ENCODE assay signal across 8 mouse cellular contexts in the genomic region with DNA sequence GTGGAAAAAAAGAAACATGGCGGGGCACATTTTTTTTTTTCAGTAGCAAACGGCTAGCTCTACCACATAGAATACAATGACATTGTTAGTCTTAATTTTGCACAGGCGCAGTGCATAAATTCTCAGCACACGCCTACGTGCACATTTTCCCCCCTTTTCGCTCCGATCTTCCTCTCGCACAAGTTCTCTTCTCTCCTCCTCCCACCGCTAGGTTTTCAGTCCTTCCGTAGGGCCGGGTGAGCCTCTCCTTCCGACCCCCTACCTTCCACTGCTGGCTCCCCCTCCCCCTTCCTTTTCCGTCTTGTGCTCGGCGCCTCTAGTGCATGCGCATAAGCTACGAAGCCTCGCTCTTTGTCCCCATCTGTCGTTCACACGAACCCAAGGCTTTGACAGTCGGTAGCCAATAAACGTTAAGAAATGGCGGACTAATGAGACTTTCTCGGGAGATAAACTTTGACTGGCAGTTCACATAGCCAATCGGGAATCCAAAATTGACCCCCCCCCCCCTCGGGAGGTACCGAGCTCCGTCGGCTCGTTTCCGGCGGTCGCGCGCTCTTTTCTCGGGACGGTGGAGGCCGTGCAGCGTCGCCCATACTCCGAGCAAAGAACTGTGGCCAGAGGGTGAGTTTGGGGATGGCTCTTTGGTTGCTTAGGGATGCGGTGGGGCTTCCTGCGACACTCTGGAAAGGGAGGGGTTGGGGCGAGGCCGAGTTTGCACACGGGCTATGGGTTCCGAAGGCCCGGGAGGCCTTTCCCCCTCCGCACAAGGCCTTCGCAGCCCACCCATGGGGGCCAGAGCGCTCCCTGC. TPM values are rescaled to one million over a fixed set of nuclear protein-coding genes. Genes with fewer than 3 reads are reported as not detected.
DNase-seq lines count a peak whose midpoint lies in the region; ATAC-seq and TF ChIP-seq lines count a peak whose summit lies in the region.

A gene (plus strand): TSS at position 177 of the 808 bp plus-strand sequence.

- peak within 1 kb of the TSS; percentile 58 for H3K4me2 ChIP-seq in hindbrain, postnatal 0 days (ENCODE audit: low read depth, low read length)

- no peaks in the 10 kb centered on the region for H3K9me3 ChIP-seq in hindbrain, postnatal 0 days (ENCODE audit: low read length)

- H3K27ac ChIP-seq in gastrocnemius, adult 2 months, result peak within 1 kb of the TSS; percentile 93
- peak within 1 kb of the TSS; percentile 88 for H3K27ac ChIP-seq in hindbrain, postnatal 0 days
- H3K27ac ChIP-seq in left cerebral cortex, adult 2 months, result peak within 1 kb of the TSS; percentile 88

- H3K36me3 ChIP-seq in hindbrain, postnatal 0 days (ENCODE audit: insufficient read depth, low read length), result no peaks in the 10 kb centered on the region

- peak; percentile 89 for ATAC-seq in common myeloid progenitor, adult 5-6 weeks (replicated peaks; ENCODE audit: low read depth, poor library complexity, severe bottlenecking)
- ATAC-seq in hindbrain, postnatal 0 days, result peak; percentile 98
- ATAC-seq in megakaryocyte, adult 5-6 weeks (ENCODE audit: poor library complexity, severe bottlenecking), result peak; percentile 91

- H3K4me1 ChIP-seq in hindbrain, postnatal 0 days (ENCODE audit: insufficient read depth, low read length), result no peaks in the 10 kb centered on the region

- 29% methylated on average over 51 of the region's 51 CpGs for WGBS in hindbrain, postnatal 0 days

- intact Hi-C loops in gastrocnemius, adult 2 months (cut with DNase I), result loop anchor here (1.0 to 10.0 kb wide), 3 partner anchors 58 to 297 kb away; no protein-coding TSS in a partner anchor
- intact Hi-C loops in left cerebral cortex, adult 2 months (cut with DNase I), result loop anchor here (1.0 kb wide), 1 partner anchor 10 kb away; no protein-coding TSS in a partner anchor

- H3K9ac ChIP-seq in hindbrain, postnatal 0 days (replicated peaks; ENCODE audit: low read length), result peak within 1 kb of the TSS; percentile 56

- H3K27me3 ChIP-seq in hindbrain, postnatal 0 days (ENCODE audit: insufficient read depth, low read length), result no peaks in the 10 kb centered on the region

- H3K4me3 ChIP-seq in gastrocnemius, adult 2 months, result peak within 1 kb of the TSS; percentile 88
- peak within 1 kb of the TSS; percentile 51 for H3K4me3 ChIP-seq in hindbrain, postnatal 0 days (ENCODE audit: low read length)
- H3K4me3 ChIP-seq in left cerebral cortex, adult 2 months, result peak within 1 kb of the TSS; percentile 56

- TF ChIP-seq CTCF in gastrocnemius, adult 2 months (IDR thresholded peaks at IDR 0.05), result peak; percentile 23; the same call in 1 of the 2 replicates
- peak; percentile 61 for TF ChIP-seq CTCF in hindbrain, postnatal 0 days (IDR thresholded peaks at IDR 0.05; ENCODE audit: low read depth)
- TF ChIP-seq CTCF in left cerebral cortex, adult 2 months (IDR thresholded peaks at IDR 0.05), result peak; percentile 16

- peak; percentile 97 for DNase-seq in ZHBTc4 (ENCODE audit: low read depth, low spot score)
- peak; percentile 80 for DNase-seq in gastrocnemius, adult 2 months
- peak; percentile 96 for DNase-seq in hindbrain, postnatal 0 days (ENCODE audit: low spot score)
- DNase-seq in left cerebral cortex, adult 2 months (ENCODE audit: extremely low spot score in 1 of 2, low spot score in 2 of 2), result peak; percentile 60 to 84
- DNase-seq in right cerebral cortex, adult 2 months (ENCODE audit: low spot score in 2 of 2), result peak; percentile 74 to 76
- peak; percentile 80 for DNase-seq in urinary bladder, postnatal 14 days (ENCODE audit: low spot score)

RNA-seq across cellular contexts. Expression of the gene that starts here (rescaled TPM):
- 497 and 559 TPM in 2 replicates for total RNA-seq in common myeloid progenitor, adult 5-6 weeks (2017)
- total RNA-seq in gastrocnemius, adult 2 months (2021), result 10 to 100 TPM; 40.0 to 42.7 TPM
- 201 and 220 TPM in 2 replicates for total RNA-seq in hindbrain, postnatal 0 days (2014; rRNA removed)
- polyA plus RNA-seq in hindbrain, postnatal 0 days (2015; fragmentation: Nextera tagmentation; extraction: Ambion mirVana), result 187 and 189 TPM in 2 replicates
- total RNA-seq in left cerebral cortex, adult 2 months (2021), result 100 to 1,000 TPM in 1 of 2 experiments, 10 to 100 TPM in 1; 98.2 to 123 TPM
- 190 and 195 TPM in 2 replicates for total RNA-seq in megakaryocyte, adult 5-6 weeks (2015)
- 374 and 382 TPM in 2 replicates for total RNA-seq in megakaryocyte, adult 5-6 weeks (2017)

Comparison
In these comparisons a context has a peak if more than half of its experiments do, and no peak if none do; other contexts are left out.
1. Peak in every context shown above with its lines: DNase-seq, ATAC-seq, H3K4me3 ChIP-seq and H3K27ac ChIP-seq.